Mouse (Mus musculus) midbrain, embryonic 10.5 days (tissue): ENCODE data around the gene Nhej1. TPM values are rescaled to one million over a fixed set of nuclear protein-coding genes. Genes with fewer than 3 reads are reported as not detected.

ENCODE experiments used
- DNase-seq: peaks from one replicate; pipeline ENCODE4 v3.0.0-alpha.2; 2017; ENCODE audit warnings: low spot score
- H3K27ac ChIP-seq: fragments of 300-500 bp; sonication (generic); replicated peaks from 2 replicates; pipeline ENCODE4 v1.5.1; 2016; ENCODE audit warnings: mild to moderate bottlenecking
- H3K27me3 ChIP-seq: fragments of 300-500 bp; sonication (generic); 2 replicates; pipeline ENCODE4 v1.6.1; 2016; ENCODE audit warnings: low read depth, mild to moderate bottlenecking; ENCODE audit not compliant: poor library complexity, severe bottlenecking
- H3K36me3 ChIP-seq: fragments of 300-500 bp; sonication (generic); 2 replicates; pipeline ENCODE4 v1.6.1; 2016; ENCODE audit warnings: mild to moderate bottlenecking, moderate library complexity
- H3K4me1 ChIP-seq: fragments of 300-500 bp; sonication (generic); 2 replicates; pipeline ENCODE4 v1.6.1; 2016
- H3K4me3 ChIP-seq: fragments of 300-500 bp; sonication (generic); 2 replicates; pipeline ENCODE4 v1.5.1; 2016; ENCODE audit warnings: mild to moderate bottlenecking, moderate library complexity
- H3K9me3 ChIP-seq: fragments of 300-500 bp; sonication (generic); replicated peaks from 2 replicates; pipeline ENCODE4 v1.6.1; 2016; ENCODE audit warnings: mild to moderate bottlenecking
- WGBS: fragments of 180-500 bp; shearing (Covaris S2); methylation state at CpG from one replicate; pipeline ENCODE4 v1.1.7; 2016; 5-methylcytosine and 5-hydroxymethylcytosine counted together
- polyA plus RNA-seq: library from polyadenylated mRNA; unstranded; fragments of >200 nt; fragmentation: Nextera tagmentation; extraction: Ambion mirVana; gene quantifications from 2 replicates; pipeline ENCODE4 v1.2.1, GENCODE M21; 2016

Gene Nhej1
- polyA plus RNA-seq, 1 experiment from 2014 or later = 15.2 TPM

- Histone ChIP-seq H3K9me3 (no peaks in the 10 kb centered on the region), H3K4me1 (0 out of 2 replicates have a peak, but pooled peaks cover 3% of the 10 kb centered on the region), H3K27ac (no peak overlapping the region), H3K36me3 (no peaks in the 10 kb centered on the region), H3K27me3 (no peaks in the 10 kb centered on the region), H3K4me3 (no peak overlapping the region)
- WGBS = 55% methylated on average over 7 of the region's 7 CpGs
- DNase-seq = peak; percentile 33
Measured at GRCm38 (mm10) chr1:75040429-75040828, 84.6 kb downstream of the Nhej1 start.

GRCm38 (mm10) chr1:75032041-75032440, 93.0 kb downstream of the Nhej1 start:
- H3K27ac ChIP-seq = no peak overlapping the region
- H3K4me1 ChIP-seq = no peaks in the 10 kb centered on the region
- no peak overlapping the region for H3K4me3 ChIP-seq
- no peaks in the 10 kb centered on the region for H3K36me3 ChIP-seq
- WGBS = 97% methylated on average over 10 of the region's 10 CpGs
- H3K9me3 ChIP-seq = no peaks in the 10 kb centered on the region
- H3K27me3 ChIP-seq = no peaks in the 10 kb centered on the region
- DNase-seq = no peak

- H3K27me3 ChIP-seq = no peaks in the 10 kb centered on the region
- WGBS = 60% methylated on average over 2 of the region's 2 CpGs
- no peak for DNase-seq
Measured at GRCm38 (mm10) chr1:75027061-75027779, 97.8 kb downstream of the Nhej1 start.

GRCm38 (mm10) chr1:75024419-75025199, 100.4 kb downstream of the Nhej1 start:
- 88% methylated on average over 7 of the region's 7 CpGs for WGBS
- peaks cover 8% of the 10 kb centered on the region for H3K4me1 ChIP-seq

More at GRCm38 (mm10) chr1:75027061-75027779, 97.8 kb downstream of the Nhej1 start:
- no peaks in the 10 kb centered on the region for H3K9me3 ChIP-seq
- H3K4me1 ChIP-seq = peaks cover 4% of the 10 kb centered on the region
- no peaks in the 10 kb centered on the region for H3K36me3 ChIP-seq
- H3K27ac ChIP-seq = no peak overlapping the region
- H3K4me3 ChIP-seq = no peak overlapping the region

GRCm38 (mm10) chr1:75022216-75022615, 102.8 kb downstream of the Nhej1 start:
- Histone ChIP-seq H3K4me3 (no peak overlapping the region), H3K27me3 (no peaks in the 10 kb centered on the region), H3K36me3 (no peaks in the 10 kb centered on the region), H3K4me1 (peaks cover 8% of the 10 kb centered on the region), H3K9me3 (no peaks in the 10 kb centered on the region), H3K27ac (no peak overlapping the region)
- 57% methylated on average over 5 of the region's 5 CpGs for WGBS
- DNase-seq = no peak

More at GRCm38 (mm10) chr1:75024419-75025199, 100.4 kb downstream of the Nhej1 start:
- DNase-seq = no peak
- no peaks in the 10 kb centered on the region for H3K9me3 ChIP-seq
- no peak overlapping the region for H3K27ac ChIP-seq
- H3K4me3 ChIP-seq = no peak overlapping the region
- H3K36me3 ChIP-seq = no peaks in the 10 kb centered on the region
- H3K27me3 ChIP-seq = no peaks in the 10 kb centered on the region

- H3K36me3 ChIP-seq = no peaks in the 10 kb centered on the region
- no peak overlapping the region for H3K27ac ChIP-seq
- DNase-seq = peak; percentile 83
- H3K27me3 ChIP-seq = peaks cover 23% of the 10 kb centered on the region
- peaks cover 11% of the 10 kb centered on the region for H3K4me1 ChIP-seq
- H3K9me3 ChIP-seq = no peaks in the 10 kb centered on the region
- WGBS = 10% methylated on average over 6 of the region's 6 CpGs
- H3K4me3 ChIP-seq = no peak overlapping the region
Measured at GRCm38 (mm10) chr1:75016846-75017245, 108.2 kb downstream of the Nhej1 start.

- Histone ChIP-seq H3K4me3 (no peak overlapping the region), H3K27ac (no peak overlapping the region), H3K4me1 (peaks cover 11% of the 10 kb centered on the region), H3K9me3 (no peaks in the 10 kb centered on the region), H3K27me3 (peaks cover 23% of the 10 kb centered on the region), H3K36me3 (no peaks in the 10 kb centered on the region)
- 28% methylated on average over 13 of the region's 13 CpGs for WGBS
- DNase-seq = no peak
Measured at GRCm38 (mm10) chr1:75015551-75016265, 109.3 kb downstream of the Nhej1 start.

GRCm38 (mm10) chr1:75014210-75014845, 110.7 kb downstream of the Nhej1 start:
- 68% methylated on average over 5 of the region's 5 CpGs for WGBS
- H3K4me3 ChIP-seq = no peak overlapping the region
- DNase-seq = no peak
- no peaks in the 10 kb centered on the region for H3K9me3 ChIP-seq
- no peak overlapping the region for H3K27ac ChIP-seq
- H3K4me1 ChIP-seq = peaks cover 11% of the 10 kb centered on the region
- H3K36me3 ChIP-seq = no peaks in the 10 kb centered on the region
- peaks cover 23% of the 10 kb centered on the region for H3K27me3 ChIP-seq

GRCm38 (mm10) chr1:75010817-75011216, 114.2 kb downstream of the Nhej1 start:
- DNase-seq = no peak
- Histone ChIP-seq H3K9me3 (no peaks in the 10 kb centered on the region), H3K4me1 (peaks cover 8% of the 10 kb centered on the region), H3K27ac (no peak overlapping the region), H3K4me3 (no peak overlapping the region), H3K36me3 (no peaks in the 10 kb centered on the region), H3K27me3 (peaks cover 12% of the 10 kb centered on the region; the same call in 1 of the 2 replicates)

- Histone ChIP-seq H3K4me3 (no peak overlapping the region), H3K27ac (no peak overlapping the region), H3K27me3 (peaks cover 9% of the 10 kb centered on the region; the same call in 1 of the 2 replicates), H3K4me1 (peaks cover 5% of the 10 kb centered on the region), H3K9me3 (no peaks in the 10 kb centered on the region), H3K36me3 (no peaks in the 10 kb centered on the region)
- WGBS = 77% methylated on average over 2 of the region's 2 CpGs
- DNase-seq = no peak
Measured at GRCm38 (mm10) chr1:75010203-75010602, 114.8 kb downstream of the Nhej1 start.

GRCm38 (mm10) chr1:75006016-75006415, 119.0 kb downstream of the Nhej1 start:
- no peak overlapping the region for H3K4me3 ChIP-seq
- 66% methylated on average over 4 of the region's 4 CpGs for WGBS
- no peaks in the 10 kb centered on the region for H3K36me3 ChIP-seq
- DNase-seq = no peak
- H3K4me1 ChIP-seq = no peaks in the 10 kb centered on the region
- H3K27ac ChIP-seq = no peak overlapping the region
- no peaks in the 10 kb centered on the region for H3K27me3 ChIP-seq
- no peaks in the 10 kb centered on the region for H3K9me3 ChIP-seq

GRCm38 (mm10) chr1:75001183-75001582, 123.8 kb downstream of the Nhej1 start:
- Histone ChIP-seq H3K4me1 (no peaks in the 10 kb centered on the region), H3K36me3 (no peaks in the 10 kb centered on the region), H3K9me3 (no peaks in the 10 kb centered on the region), H3K4me3 (no peak overlapping the region), H3K27me3 (no peaks in the 10 kb centered on the region), H3K27ac (no peak overlapping the region)
- DNase-seq = no peak
- 72% methylated on average over 6 of the region's 6 CpGs for WGBS
